Mouse (Mus musculus) C2C12 (cell line): Measurements from ENCODE around the gene Ncoa4.

Source experiments
- CEBPB ChIP-seq: IDR thresholded peaks from one replicate; pipeline ENCODE4 v1.6.1; 2011; ENCODE audit warnings: low read depth, mild to moderate bottlenecking, control low read depth, moderate library complexity
- CTCF ChIP-seq: IDR thresholded peaks from one replicate; pipeline ENCODE4 v1.5.1; 2011; ENCODE audit not compliant: control insufficient read depth, insufficient read depth, insufficient read length
- MAX ChIP-seq: IDR thresholded peaks from one replicate; pipeline ENCODE4 v1.6.1; 2011; ENCODE audit warnings: mild to moderate bottlenecking, control low read depth
- MYOD1 ChIP-seq: IDR thresholded peaks from one replicate; pipeline ENCODE4 v1.6.1; 2011; ENCODE audit warnings: low read depth; ENCODE audit not compliant: control insufficient read depth, insufficient read length
- MYOG ChIP-seq: IDR thresholded peaks from one replicate; pipeline ENCODE4 v1.6.1; 2011; ENCODE audit not compliant: control insufficient read depth, insufficient read length; ENCODE audit errors: extremely low read depth

- TF ChIP-seq MYOD1 (no peak), CTCF (no peak), MAX (no peak), CEBPB (no peak), MYOG (no peak)
These were observed 69.3 kb downstream of the Ncoa4 start for GRCm38 (mm10) chr14:32228996-32229395.
